Mouse (Mus musculus): ENCODE data around the gene Mkrn2. TPM values are rescaled to one million over a fixed set of nuclear protein-coding genes. Genes with fewer than 3 reads are reported as not detected.

Gene Mkrn2
- total RNA-seq, 2 experiments from 2014 or later, result 32.1 to 34.1 TPM

Other genes with a start within 250 kb of the Mkrn2 start
- gene Pparg, start 241.0 kb upstream of the Mkrn2 start, total RNA-seq (2021), result 100 to 1,000 TPM; 145 to 148 TPM
- 10 to 100 TPM in 1 of 2 experiments, 1 to 10 TPM in 1; 8.8 to 15.7 TPM for gene Tsen2, start 57.2 kb upstream of the Mkrn2 start, total RNA-seq (2021)
- under 1 TPM; 0.51 to 0.81 TPM for gene Mkrn2os, start 9.3 kb upstream of the Mkrn2 start, total RNA-seq (2021)
- 100 to 1,000 TPM in 1 of 2 experiments, 10 to 100 TPM in 1; 95.1 to 114 TPM for gene Raf1, start 74.7 kb downstream of the Mkrn2 start, total RNA-seq (2021)
- under 1 TPM; 0.79 to 0.93 TPM for gene Tmem40, start 160.5 kb downstream of the Mkrn2 start, total RNA-seq (2021)
- 10 to 100 TPM; 10.4 to 16.1 TPM for gene Cand2, start 172.6 kb downstream of the Mkrn2 start, total RNA-seq (2021)
- 1,000 to 10,000 TPM; 1,305 to 1,319 TPM for gene Rpl32, start 206.8 kb downstream of the Mkrn2 start, total RNA-seq (2021)
- under 1 TPM; 0.57 to 1.00 TPM for gene Efcab12, start 236.5 kb downstream of the Mkrn2 start, total RNA-seq (2021)

All from adrenal gland, postnatal 10 days (tissue).